Mouse (Mus musculus): ENCODE measurements around the gene L1cam. TPM values are rescaled to one million over a fixed set of nuclear protein-coding genes. Genes with fewer than 3 reads are reported as not detected.
A peak's percentile ranks its signal among the peaks of the same experiment; 100 is the strongest.

L1cam gene
- polyA plus RNA-seq, 1 experiment from 2014 or later, result 24.0 TPM

GRCm38 (mm10) chrX:73891551-73892152 is 4.3 kb downstream of the L1cam start, which contains the start of gene Avpr2:
TSS of gene Avpr2 (plus strand) at chrX:73892102.
- Histone ChIP-seq H3K27ac (ENCODE audit: low read depth, low read length) (no peak within 1 kb of the TSS), H3K4me3 (ENCODE audit: low read depth, low read length) (no peak within 1 kb of the TSS), H3K4me2 (ENCODE audit: low read depth, low read length, severe bottlenecking) (no peak within 1 kb of the TSS), H3K9me3 (ENCODE audit: control insufficient read depth, low read length) (no peaks in the 10 kb centered on the region), H3K9ac (ENCODE audit: low read length) (no peak within 1 kb of the TSS), H3K4me1 (replicated peaks; ENCODE audit: control insufficient read depth, insufficient read depth, low read length) (no peaks in the 10 kb centered on the region), H3K36me3 (ENCODE audit: control insufficient read depth, insufficient read depth, low read length) (no peaks in the 10 kb centered on the region), H3K27me3 (ENCODE audit: control insufficient read depth, insufficient read depth, low read length) (no peaks in the 10 kb centered on the region)
- 80% methylated on average over 6 of the region's 6 CpGs for WGBS
- ATAC-seq (replicated peaks; ENCODE audit: low FRiP score) (no peak), DNase-seq (ENCODE audit: low spot score) (no peak)

DNA sequence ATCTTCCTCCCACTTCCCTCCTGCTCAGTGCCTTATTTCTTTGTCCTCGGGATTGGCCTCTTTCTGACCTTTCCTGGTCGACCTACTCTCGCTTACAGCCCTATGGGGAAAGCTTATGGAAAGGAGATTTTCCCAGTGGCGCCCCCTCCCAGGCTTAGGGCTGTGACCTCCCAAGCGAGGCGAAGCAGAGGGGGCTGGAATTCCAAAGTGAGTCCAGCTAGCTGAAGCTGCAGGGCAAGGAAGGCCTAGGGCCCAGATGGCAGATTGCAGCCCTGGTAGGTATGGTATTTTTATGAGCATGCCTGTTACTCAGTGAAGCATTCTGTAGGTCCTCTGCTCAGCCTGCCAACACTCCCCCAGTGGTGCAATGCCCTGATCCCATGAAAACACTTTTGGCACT is 14.4 kb downstream of the L1cam start:
- no peak overlapping the region for H3K4me3 ChIP-seq (ENCODE audit: low read depth, low read length)
- no peak for DNase-seq (ENCODE audit: low spot score)
- no peaks in the 10 kb centered on the region for H3K27me3 ChIP-seq (ENCODE audit: control insufficient read depth, insufficient read depth, low read length)
- H3K4me1 ChIP-seq (replicated peaks; ENCODE audit: control insufficient read depth, insufficient read depth, low read length), result no peaks in the 10 kb centered on the region; the same call in 1 of the 2 replicates
- H3K27ac ChIP-seq (ENCODE audit: low read depth, low read length), result no peak overlapping the region
- H3K4me2 ChIP-seq (ENCODE audit: low read depth, low read length, severe bottlenecking), result peak overlapping the region; percentile 59; the same call in 1 of the 2 replicates
- no peaks in the 10 kb centered on the region for H3K36me3 ChIP-seq (ENCODE audit: control insufficient read depth, insufficient read depth, low read length)
- no peak overlapping the region for H3K9ac ChIP-seq (ENCODE audit: low read length)
- ATAC-seq (replicated peaks; ENCODE audit: low FRiP score), result no peak
- H3K9me3 ChIP-seq (ENCODE audit: control insufficient read depth, low read length), result no peaks in the 10 kb centered on the region
- WGBS, result 17% methylated on average over 6 of the region's 6 CpGs

DNA sequence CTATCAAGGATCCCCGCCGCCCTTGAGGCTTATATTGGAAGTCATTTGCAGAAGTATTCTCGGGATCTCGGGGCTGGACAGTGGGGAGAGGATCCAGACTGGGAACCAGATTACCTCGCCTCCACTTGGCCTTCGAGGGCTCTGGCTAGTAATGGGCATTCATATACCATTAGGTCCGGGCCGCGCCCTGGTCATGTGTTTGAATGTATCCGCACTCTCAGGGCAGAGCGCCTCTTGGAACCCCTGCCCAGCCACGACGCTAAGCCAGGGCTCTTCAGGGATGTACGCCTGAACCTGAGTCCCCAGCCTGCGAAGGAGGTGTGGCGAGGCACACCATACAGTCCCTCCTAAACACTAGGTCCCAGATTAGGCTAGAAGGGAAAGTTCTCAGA is 14.9 kb downstream of the L1cam start:
- no peaks in the 10 kb centered on the region for H3K27me3 ChIP-seq (ENCODE audit: control insufficient read depth, insufficient read depth, low read length)
- WGBS, result 15% methylated on average over 16 of the region's 16 CpGs
- no peaks in the 10 kb centered on the region; the same call in 1 of the 2 replicates for H3K4me1 ChIP-seq (replicated peaks; ENCODE audit: control insufficient read depth, insufficient read depth, low read length)
- ATAC-seq (replicated peaks; ENCODE audit: low FRiP score), result 0 out of 2 replicates have a peak, but pooled peaks have one; percentile 27
- peak overlapping the region; percentile 56 for H3K9ac ChIP-seq (ENCODE audit: low read length)
- no peak overlapping the region for H3K27ac ChIP-seq (ENCODE audit: low read depth, low read length)
- H3K9me3 ChIP-seq (ENCODE audit: control insufficient read depth, low read length), result no peaks in the 10 kb centered on the region
- no peaks in the 10 kb centered on the region for H3K36me3 ChIP-seq (ENCODE audit: control insufficient read depth, insufficient read depth, low read length)
- peak overlapping the region; percentile 59 for H3K4me2 ChIP-seq (ENCODE audit: low read depth, low read length, severe bottlenecking)
- peak overlapping the region; percentile 38 for H3K4me3 ChIP-seq (ENCODE audit: low read depth, low read length)
- peak; percentile 50 for DNase-seq (ENCODE audit: low spot score)

DNA sequence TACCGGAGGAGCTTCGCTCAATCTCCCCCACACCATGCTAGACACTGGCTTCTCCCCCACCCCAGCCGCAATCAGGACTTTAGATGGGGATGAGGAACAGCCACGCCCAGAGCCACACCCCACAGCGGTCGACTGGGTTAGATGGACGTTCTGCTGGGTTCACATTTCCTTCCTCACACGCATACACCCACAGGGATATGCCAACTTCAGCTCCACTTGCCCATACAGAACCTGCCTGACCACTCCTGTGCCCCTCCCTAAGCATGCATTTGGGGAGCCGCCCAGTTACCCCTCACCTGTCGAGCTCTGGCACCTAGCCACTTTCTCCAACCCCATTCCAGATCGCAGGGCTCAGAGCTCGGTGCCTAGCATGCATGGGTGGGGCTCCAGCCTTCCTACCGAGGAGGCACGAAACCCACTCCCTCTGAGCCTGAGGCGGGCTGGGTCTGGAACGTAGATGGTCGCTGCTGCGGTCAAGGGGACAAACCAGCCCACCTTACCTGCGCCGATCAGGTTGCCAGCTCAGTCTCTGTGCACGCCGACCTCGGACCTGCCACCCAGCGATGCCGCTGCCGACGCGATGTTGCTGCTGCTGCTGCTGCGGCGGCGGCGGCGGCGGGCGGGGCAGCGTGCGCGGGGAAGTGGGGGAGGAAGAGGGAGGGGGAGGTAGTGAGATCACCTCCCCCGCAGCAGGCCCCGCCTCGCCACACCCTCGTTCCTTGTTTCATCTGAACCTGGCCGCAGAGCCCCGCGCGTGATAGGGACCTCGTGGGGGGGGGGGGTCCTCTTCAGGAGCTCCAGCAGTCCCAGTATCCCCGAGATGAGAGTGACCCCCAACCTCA is 15.5 kb downstream of the L1cam start:
- DNase-seq (ENCODE audit: low spot score) (peak; percentile 68), ATAC-seq (replicated peaks; ENCODE audit: low FRiP score) (peak; percentile 49)
- Histone ChIP-seq H3K27me3 (ENCODE audit: control insufficient read depth, insufficient read depth, low read length) (no peaks in the 10 kb centered on the region), H3K4me3 (ENCODE audit: low read depth, low read length) (peak overlapping the region; percentile 38), H3K36me3 (ENCODE audit: control insufficient read depth, insufficient read depth, low read length) (no peaks in the 10 kb centered on the region), H3K9ac (ENCODE audit: low read length) (peak overlapping the region; percentile 56), H3K4me1 (replicated peaks; ENCODE audit: control insufficient read depth, insufficient read depth, low read length) (no peaks in the 10 kb centered on the region; the same call in 1 of the 2 replicates), H3K4me2 (ENCODE audit: low read depth, low read length, severe bottlenecking) (peak overlapping the region; percentile 59), H3K27ac (ENCODE audit: low read depth, low read length) (no peak overlapping the region), H3K9me3 (ENCODE audit: control insufficient read depth, low read length) (no peaks in the 10 kb centered on the region)
- WGBS, result 12% methylated on average over 34 of the region's 48 CpGs

DNA sequence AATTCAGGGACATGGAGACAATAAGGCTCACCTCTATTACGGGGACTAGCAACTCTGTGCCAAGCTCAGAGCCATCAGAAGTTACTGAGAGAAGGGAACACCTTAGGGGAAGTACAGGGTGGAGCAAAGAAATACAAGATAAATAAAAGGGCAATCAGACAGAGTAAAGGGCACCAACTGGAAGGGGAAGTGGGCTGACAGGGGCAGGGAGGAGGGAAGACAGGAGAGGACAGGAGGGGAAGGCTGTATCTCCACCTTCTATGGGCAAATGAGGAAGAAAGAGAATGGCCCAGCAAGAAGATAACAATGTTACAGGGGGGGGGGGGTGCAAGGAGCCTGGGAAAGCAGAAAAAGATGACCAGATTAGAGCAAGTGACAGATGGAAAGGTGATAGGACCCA is 18.9 kb downstream of the L1cam start:
- H3K4me2 ChIP-seq (ENCODE audit: low read depth, low read length, severe bottlenecking), result no peak overlapping the region
- WGBS, result 79% methylated on average over 1 of the region's 1 CpGs
- H3K27ac ChIP-seq (ENCODE audit: low read depth, low read length), result no peak overlapping the region
- H3K27me3 ChIP-seq (ENCODE audit: control insufficient read depth, insufficient read depth, low read length), result no peaks in the 10 kb centered on the region
- ATAC-seq (replicated peaks; ENCODE audit: low FRiP score) (no peak), DNase-seq (ENCODE audit: low spot score) (no peak)
- no peak overlapping the region for H3K9ac ChIP-seq (ENCODE audit: low read length)
- H3K4me1 ChIP-seq (replicated peaks; ENCODE audit: control insufficient read depth, insufficient read depth, low read length), result no peaks in the 10 kb centered on the region; the same call in 1 of the 2 replicates
- no peak overlapping the region for H3K4me3 ChIP-seq (ENCODE audit: low read depth, low read length)
- H3K36me3 ChIP-seq (ENCODE audit: control insufficient read depth, insufficient read depth, low read length), result no peaks in the 10 kb centered on the region
- no peaks in the 10 kb centered on the region for H3K9me3 ChIP-seq (ENCODE audit: control insufficient read depth, low read length)

DNA sequence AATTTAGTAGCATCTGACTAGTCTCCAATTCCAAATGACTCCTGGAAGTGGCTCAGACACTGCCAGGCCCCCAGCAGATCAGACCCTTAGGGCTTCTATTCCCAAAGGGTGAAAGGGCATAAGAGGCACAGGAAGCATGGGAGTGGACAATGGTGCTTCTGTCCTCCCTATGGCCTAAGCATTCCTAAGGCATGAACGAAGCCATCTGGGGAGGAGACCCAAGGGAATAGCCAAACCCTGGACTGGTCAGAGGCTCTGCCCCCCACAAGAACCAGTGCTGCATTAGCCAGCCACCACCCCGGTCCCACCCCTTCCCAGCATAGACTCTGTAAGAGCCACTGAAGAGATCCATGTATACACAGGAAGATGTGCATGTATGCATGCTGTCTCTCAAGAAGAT is 20.0 kb downstream of the L1cam start:
- no peaks in the 10 kb centered on the region for H3K27me3 ChIP-seq (ENCODE audit: control insufficient read depth, insufficient read depth, low read length)
- no peaks in the 10 kb centered on the region for H3K4me1 ChIP-seq (replicated peaks; ENCODE audit: control insufficient read depth, insufficient read depth, low read length)
- no peak overlapping the region for H3K9ac ChIP-seq (ENCODE audit: low read length)
- H3K4me3 ChIP-seq (ENCODE audit: low read depth, low read length), result no peak overlapping the region
- H3K4me2 ChIP-seq (ENCODE audit: low read depth, low read length, severe bottlenecking), result no peak overlapping the region
- H3K9me3 ChIP-seq (ENCODE audit: control insufficient read depth, low read length), result no peaks in the 10 kb centered on the region
- ATAC-seq (replicated peaks; ENCODE audit: low FRiP score) (no peak), DNase-seq (ENCODE audit: low spot score) (no peak)
- H3K27ac ChIP-seq (ENCODE audit: low read depth, low read length), result no peak overlapping the region
- no peaks in the 10 kb centered on the region for H3K36me3 ChIP-seq (ENCODE audit: control insufficient read depth, insufficient read depth, low read length)
- 84% methylated on average over 2 of the region's 2 CpGs for WGBS

- no peak for ATAC-seq (replicated peaks; ENCODE audit: low FRiP score)
- Histone ChIP-seq H3K4me3 (ENCODE audit: low read depth, low read length) (no peak overlapping the region), H3K27me3 (ENCODE audit: control insufficient read depth, insufficient read depth, low read length) (no peaks in the 10 kb centered on the region), H3K4me1 (replicated peaks; ENCODE audit: control insufficient read depth, insufficient read depth, low read length) (no peaks in the 10 kb centered on the region), H3K36me3 (ENCODE audit: control insufficient read depth, insufficient read depth, low read length) (no peaks in the 10 kb centered on the region), H3K9ac (ENCODE audit: low read length) (no peak overlapping the region), H3K27ac (ENCODE audit: low read depth, low read length) (no peak overlapping the region), H3K4me2 (ENCODE audit: low read depth, low read length, severe bottlenecking) (no peak overlapping the region), H3K9me3 (ENCODE audit: control insufficient read depth, low read length) (no peaks in the 10 kb centered on the region)
- no peak for DNase-seq (ENCODE audit: low spot score)
- WGBS, result 68% methylated on average over 1 of the region's 1 CpGs
Observed at GRCm38 (mm10) chrX:73871956-73872355, 23.9 kb downstream of the L1cam start.

DNA sequence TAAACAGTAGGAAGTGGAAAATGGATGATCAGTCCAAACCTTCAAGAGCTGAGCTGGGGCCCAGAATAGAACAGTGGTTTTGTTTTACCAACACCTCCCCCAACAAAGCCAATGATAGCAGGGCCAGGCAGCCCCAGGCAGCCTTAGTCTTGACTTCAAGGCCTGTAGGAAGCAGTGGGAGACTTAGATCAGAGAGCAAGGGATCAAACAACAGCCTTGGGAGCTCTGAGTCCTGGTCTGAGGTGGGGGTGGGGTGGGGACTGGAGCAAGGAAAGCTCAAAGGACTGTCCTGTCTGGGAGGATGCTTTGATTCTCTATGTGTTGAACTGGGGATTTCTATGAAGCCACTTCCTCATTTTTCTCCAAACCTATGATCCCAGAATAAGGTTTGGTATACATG is 24.4 kb downstream of the L1cam start:
- Histone ChIP-seq H3K27ac (ENCODE audit: low read depth, low read length) (no peak overlapping the region), H3K9ac (ENCODE audit: low read length) (no peak overlapping the region), H3K4me2 (ENCODE audit: low read depth, low read length, severe bottlenecking) (no peak overlapping the region), H3K27me3 (ENCODE audit: control insufficient read depth, insufficient read depth, low read length) (no peaks in the 10 kb centered on the region), H3K4me1 (replicated peaks; ENCODE audit: control insufficient read depth, insufficient read depth, low read length) (no peaks in the 10 kb centered on the region), H3K36me3 (ENCODE audit: control insufficient read depth, insufficient read depth, low read length) (no peaks in the 10 kb centered on the region), H3K4me3 (ENCODE audit: low read depth, low read length) (no peak overlapping the region), H3K9me3 (ENCODE audit: control insufficient read depth, low read length) (no peaks in the 10 kb centered on the region)
- ATAC-seq (replicated peaks; ENCODE audit: low FRiP score), result no peak
- DNase-seq (ENCODE audit: low spot score), result no peak

All from forebrain, embryonic 11.5 days (tissue).